Mouse (Mus musculus) megakaryocyte, embryonic 14.5 days (primary cell): ENCODE measurements at regions not wholly inside any gene's neighbourhood (a gene's known extent, or its start where the extent isn't known, plus 50 kb on each side); places are given as distances from the start of the nearest gene placed in this dataset.

Source experiments
- FLI1 ChIP-seq: IDR thresholded peaks from 2 replicates; pipeline ENCODE4 v1.6.1; 2012; ENCODE audit warnings: low read length, inconsistent platforms, mixed read lengths
- GATA1 ChIP-seq: IDR thresholded peaks from 3 replicates; pipeline ENCODE4 v1.6.1; 2012; ENCODE audit warnings: mixed read lengths, low read length, inconsistent platforms, borderline replicate concordance

DNA sequence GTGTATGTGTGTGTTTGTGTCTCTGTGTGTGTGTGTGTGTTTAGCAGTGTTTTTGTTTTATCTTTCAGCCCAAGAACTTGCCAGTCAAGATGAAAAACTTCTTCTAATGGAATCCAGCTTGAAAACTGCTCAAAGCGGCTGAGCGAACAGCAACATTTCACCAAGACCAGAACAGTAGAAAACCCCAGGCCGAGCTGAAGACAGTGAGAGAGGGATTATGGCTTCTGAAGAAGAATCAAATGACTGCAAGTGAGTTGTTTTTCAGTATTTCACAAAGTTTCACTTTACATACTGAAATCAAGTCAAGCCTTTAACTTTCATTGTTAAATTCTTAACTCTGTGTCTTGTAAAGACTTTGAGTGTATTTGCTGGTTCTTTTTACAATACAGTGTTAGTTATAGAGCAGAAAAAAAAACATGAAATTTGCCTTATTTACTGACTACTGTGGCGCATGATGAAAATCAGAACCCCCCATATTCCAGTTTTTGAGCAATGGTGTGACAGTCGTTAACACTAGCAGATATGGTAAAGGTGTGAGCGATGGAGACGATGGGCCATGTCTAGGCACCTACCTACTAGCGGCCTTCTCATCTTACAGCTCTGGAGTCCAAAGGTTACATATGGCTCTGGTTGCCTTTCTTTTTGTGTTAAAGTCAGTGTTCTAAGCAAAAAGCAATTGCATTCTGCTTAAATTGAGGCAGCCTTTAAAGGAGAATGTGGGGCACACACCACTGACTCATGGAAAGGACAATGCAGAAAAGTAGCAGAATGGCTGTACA lies 357.0 kb downstream of the Gm8797 start:
- TF ChIP-seq GATA1 (no peak), FLI1 (no peak)
